Mouse (Mus musculus): ENCODE results near the gene Gm10762. TPM values are rescaled to one million over a fixed set of nuclear protein-coding genes. Genes with fewer than 3 reads are reported as not detected.

Gm10762 gene
- polyA plus RNA-seq (2014; fragmentation: Illumina TruSeq; extraction: RNeasy Lipid Tissue Mini Kit (QIAGEN cat#74804); ENCODE audit: low read depth, low replicate concordance), result 4.9 TPM

DNA sequence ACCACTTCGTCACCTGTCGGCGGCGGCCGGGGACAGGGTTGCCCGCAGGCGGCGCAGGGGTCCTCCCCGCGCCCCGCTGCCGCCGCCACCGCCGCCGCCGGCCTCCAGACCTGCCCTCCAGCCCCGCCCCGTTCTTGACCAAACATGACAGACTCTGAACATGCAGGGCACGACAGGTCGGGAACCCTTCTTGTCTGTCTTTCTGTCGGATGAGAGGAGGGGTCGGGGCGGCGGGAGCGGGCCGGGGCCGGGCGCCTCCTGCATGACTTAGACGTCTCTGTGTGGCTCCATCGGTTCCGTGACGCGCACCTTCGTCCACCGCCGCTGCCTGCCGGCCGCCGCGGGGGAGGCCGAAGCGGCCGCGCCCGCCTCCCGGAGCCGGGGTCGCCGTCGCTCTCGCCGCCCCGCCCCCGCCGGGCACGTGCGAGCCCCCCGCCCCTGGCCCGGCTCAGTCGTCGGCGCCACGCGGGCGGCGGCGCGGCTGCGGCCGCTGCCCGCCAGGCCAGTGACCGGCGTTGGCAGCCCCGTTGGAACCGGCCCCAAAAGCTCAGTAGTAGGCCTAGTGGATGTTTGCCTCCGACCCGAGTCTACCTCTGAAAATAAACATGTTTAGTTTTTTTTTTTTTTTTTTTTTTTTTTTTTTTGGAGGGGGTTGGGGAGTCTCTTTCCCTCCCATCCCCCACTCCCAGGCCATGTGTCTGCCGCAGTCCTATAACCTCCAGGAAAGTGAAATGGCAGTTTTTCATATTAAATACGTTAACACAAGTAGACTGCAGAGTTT is at the start of gene Gm10762:
Gene Gm10762 (minus strand): TSS at position 65 of the 781 bp plus-strand sequence.

DNA sequence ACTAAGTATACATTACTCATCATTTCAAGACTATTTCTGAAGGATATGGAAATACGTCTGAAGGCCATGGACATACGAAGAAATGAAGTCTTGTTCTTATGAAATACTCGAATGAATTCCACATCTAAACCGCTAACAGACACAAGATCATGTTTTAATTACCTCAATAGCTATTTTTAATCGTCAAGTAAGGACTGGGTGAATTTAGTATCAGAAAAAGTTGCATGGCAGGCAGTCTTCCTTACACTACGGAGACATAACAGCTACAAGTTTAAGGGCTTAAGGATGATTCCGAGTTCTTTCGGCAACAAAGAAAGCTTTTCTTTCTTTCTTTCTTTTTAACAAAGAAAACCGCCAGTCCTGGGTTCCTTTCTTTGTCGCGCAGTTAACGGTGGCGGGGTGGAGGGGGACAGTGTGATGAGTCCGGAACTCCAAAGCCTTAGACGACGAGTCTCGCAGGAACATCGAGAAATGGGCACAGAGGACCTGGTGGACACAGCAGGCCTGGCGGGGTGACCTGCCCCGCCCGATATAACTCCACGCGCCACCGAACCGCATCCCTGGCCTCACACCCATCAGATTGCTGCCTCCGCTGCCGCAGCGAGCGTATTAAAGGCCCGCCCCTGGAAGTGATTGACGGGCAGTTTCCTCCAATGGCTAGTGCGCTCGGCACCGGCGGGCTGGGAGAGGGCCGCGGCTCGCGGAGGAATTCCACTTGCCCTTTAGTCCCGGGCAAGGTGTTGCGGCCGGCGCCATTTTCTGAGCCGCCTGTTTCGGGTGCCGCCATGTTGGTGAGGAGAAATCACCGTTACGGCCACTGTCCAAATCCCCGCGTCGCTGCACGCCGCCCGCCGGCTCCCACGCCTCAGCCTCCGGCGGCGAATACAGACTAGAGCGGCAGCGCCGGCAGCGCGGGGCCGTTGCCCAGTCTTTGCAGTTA is 614 bp downstream of the Gm10762 start, which contains the start of gene Zc3h6:
Gene Zc3h6 (plus strand): TSS at position 762 of the 940 bp plus-strand sequence.

DNA sequence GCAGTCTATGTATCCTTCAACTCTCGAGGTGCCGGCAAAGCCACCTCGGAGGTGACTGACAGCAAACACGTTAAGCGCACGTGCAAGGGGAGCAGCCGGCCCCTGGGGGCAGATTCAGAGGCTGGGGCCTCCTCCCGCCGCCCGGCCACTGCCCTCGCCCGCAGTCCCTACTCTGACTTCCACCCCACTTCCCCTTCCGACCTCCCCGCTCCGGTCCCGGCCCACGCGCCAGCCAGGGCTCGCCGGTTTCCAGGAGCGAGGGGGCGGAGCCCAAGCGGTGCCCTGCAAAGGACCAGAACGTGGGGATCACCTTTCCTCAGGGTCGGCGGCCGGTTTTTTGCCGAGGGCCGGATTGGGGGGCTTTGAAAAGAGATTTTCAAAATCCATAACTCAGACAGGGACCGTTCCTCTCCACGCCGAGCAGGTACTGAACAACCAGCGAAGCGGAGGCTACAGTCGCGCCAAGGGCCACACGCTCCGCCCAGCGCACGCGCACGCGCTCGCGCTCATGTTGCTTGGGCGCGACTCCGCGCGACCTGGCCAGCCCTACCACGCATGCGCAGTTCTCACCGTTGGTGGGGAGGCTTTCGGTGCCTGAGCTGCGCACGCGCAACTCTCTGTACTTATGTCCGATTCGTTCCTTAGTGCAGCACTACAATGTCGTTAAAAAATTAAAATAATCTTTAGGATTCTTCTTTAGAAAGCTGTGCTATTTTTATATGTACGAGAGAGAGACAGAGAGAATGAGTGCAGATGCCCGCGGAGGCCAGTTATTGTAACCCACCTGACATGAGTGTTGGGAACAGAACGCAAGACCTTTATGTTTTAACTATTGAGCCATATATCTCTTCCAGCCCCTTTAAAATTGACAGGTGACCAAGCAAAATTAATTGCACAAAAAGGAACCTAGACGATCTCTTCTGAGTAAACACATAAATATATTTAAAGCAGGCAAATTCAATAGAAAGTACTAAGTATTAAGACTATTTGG is 23.7 kb downstream of the Gm10762 start, which contains the start of gene Zc3h8:
Gene Zc3h8 (minus strand): TSS at position 540 of the 991 bp plus-strand sequence.

Other genes starting within 250 kb of the Gm10762 start
- gene Tmem87b, start 149.6 kb downstream of the Gm10762 start, polyA plus RNA-seq (2014; fragmentation: Illumina TruSeq; extraction: RNeasy Lipid Tissue Mini Kit (QIAGEN cat#74804); ENCODE audit: low read depth, low replicate concordance), result 35.5 TPM
- 2.9 TPM for gene Fbln7, start 104.7 kb downstream of the Gm10762 start, polyA plus RNA-seq (2014; fragmentation: Illumina TruSeq; extraction: RNeasy Lipid Tissue Mini Kit (QIAGEN cat#74804); ENCODE audit: low read depth, low replicate concordance)
- 6.1 TPM for gene Zc3h8, start 23.6 kb downstream of the Gm10762 start, polyA plus RNA-seq (2014; fragmentation: Illumina TruSeq; extraction: RNeasy Lipid Tissue Mini Kit (QIAGEN cat#74804); ENCODE audit: low read depth, low replicate concordance)
- 7.8 TPM for gene Zc3h6, start 323 bp downstream of the Gm10762 start, polyA plus RNA-seq (2014; fragmentation: Illumina TruSeq; extraction: RNeasy Lipid Tissue Mini Kit (QIAGEN cat#74804); ENCODE audit: low read depth, low replicate concordance)
- 0.22 TPM for gene Vinac1, start 80.4 kb upstream of the Gm10762 start, polyA plus RNA-seq (2014; fragmentation: Illumina TruSeq; extraction: RNeasy Lipid Tissue Mini Kit (QIAGEN cat#74804); ENCODE audit: low read depth, low replicate concordance)
- gene Ttl, start 98.2 kb upstream of the Gm10762 start, polyA plus RNA-seq (2014; fragmentation: Illumina TruSeq; extraction: RNeasy Lipid Tissue Mini Kit (QIAGEN cat#74804); ENCODE audit: low read depth, low replicate concordance), result 7.2 TPM
- 11.9 TPM for gene Polr1b, start 133.3 kb upstream of the Gm10762 start, polyA plus RNA-seq (2014; fragmentation: Illumina TruSeq; extraction: RNeasy Lipid Tissue Mini Kit (QIAGEN cat#74804); ENCODE audit: low read depth, low replicate concordance)
- gene Chchd5, start 162.0 kb upstream of the Gm10762 start, polyA plus RNA-seq (2014; fragmentation: Illumina TruSeq; extraction: RNeasy Lipid Tissue Mini Kit (QIAGEN cat#74804); ENCODE audit: low read depth, low replicate concordance), result 20.7 TPM
- 22.2 TPM for gene Slc20a1, start 231.0 kb upstream of the Gm10762 start, polyA plus RNA-seq (2014; fragmentation: Illumina TruSeq; extraction: RNeasy Lipid Tissue Mini Kit (QIAGEN cat#74804); ENCODE audit: low read depth, low replicate concordance)